Mouse (Mus musculus) granulocyte monocyte progenitor cell, adult 5-6 weeks (primary cell): Measurements from ENCODE around the gene Ttc17. TPM values are rescaled to one million over a fixed set of nuclear protein-coding genes. Genes with fewer than 3 reads are reported as not detected.
"Not testable (repeated sequence)": the region's sequence is repeated elsewhere in the genome, so short reads cannot be mapped to it uniquely, and the experiment has no call there.

Experiments used
- ATAC-seq: replicated peaks from 2 replicates; pipeline ENCODE4 v1.8.0; 2016; ENCODE audit warnings: mild to moderate bottlenecking, moderate TSS enrichment, inconsistent platforms; ENCODE audit not compliant: poor library complexity, severe bottlenecking
- total RNA-seq, 2 experiments: library from RNA; stranded (forward) in 1 of 2; stranded (reverse) in 1 of 2; fragments of 200-712, 200-1000 nt in 1 of 2; fragments of >200 nt in 1 of 2; fragmentation: Nextera tagmentation in 1 of 2; gene quantifications; 2 replicates each; pipeline ENCODE4 v1.2.3; 2014 to 2017

Gene Ttc17
- total RNA-seq, 2 experiments from 2014 or later: 21.2 to 36.9 TPM

GRCm38 (mm10) chr2:94384483-94384882 is 22.0 kb downstream of the Ttc17 start:
- ATAC-seq: not testable (repeated sequence)

DNA sequence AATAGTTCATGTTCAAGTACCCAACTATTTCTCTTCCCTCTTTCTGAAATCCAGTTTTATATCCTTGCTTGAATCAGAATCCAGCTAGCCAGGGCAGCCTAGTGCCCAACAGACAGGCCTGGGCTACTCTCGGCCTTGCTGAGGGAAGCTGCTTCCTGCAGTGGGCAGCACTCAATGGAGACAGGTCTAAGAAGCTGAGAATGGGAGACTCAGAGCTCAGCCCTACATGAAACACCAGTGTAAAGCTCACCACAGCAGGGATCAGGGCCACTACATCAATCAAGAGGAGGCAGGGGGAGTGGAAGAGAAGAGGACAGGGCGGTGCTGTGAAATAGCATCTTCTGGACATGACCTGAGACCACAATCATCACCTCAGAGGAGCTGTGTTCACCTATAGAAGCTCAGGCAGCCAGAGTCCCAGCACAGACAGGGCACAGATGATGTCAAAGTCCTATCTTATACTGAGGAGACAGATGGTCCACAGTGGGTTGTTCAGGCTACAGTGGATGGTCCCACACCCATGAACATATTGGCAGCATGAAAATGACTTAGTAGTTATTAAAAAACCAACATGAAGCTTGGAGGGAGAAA is 25.3 kb downstream of the Ttc17 start:
- ATAC-seq: no peak

DNA sequence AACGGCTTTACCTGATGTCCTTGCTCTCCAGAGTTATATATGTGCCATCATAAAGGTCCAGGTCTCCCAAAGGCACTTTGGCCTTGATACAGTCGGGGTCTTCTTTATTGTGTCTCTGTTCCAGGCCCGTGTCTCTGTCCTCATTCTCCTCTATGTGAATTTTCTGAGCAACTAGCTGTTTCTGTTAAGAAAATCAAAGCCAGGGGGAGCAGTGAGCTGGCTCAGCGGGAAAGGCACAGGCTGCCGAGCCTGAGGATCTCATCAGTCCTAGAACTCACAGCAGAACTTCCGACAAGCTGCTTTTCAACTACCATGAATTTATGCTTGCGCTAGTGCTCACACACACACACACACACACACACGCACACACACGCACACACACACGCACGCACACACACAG is 27.8 kb downstream of the Ttc17 start:
- no peak for ATAC-seq

DNA sequence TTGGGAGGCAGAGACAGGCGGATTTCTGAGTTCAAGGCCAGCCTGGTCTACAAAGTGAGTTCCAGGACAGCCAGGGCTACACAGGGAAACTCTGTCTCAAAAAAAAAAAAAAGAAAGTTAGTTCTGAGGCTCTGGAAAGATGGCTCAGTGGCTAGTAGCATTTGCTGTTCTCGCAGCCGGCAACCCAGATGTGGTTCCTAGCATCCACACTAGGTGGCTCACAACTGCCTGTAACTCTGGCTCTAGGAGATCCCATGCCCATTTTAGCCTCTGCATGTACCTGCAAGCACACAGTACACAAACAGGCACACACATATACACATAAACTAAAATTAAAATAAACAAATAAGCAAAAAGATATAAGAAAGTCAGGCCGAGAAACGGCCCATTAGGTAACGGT is 35.4 kb downstream of the Ttc17 start:
- 0 out of 2 replicates have a peak, but pooled peaks have one; percentile 42 for ATAC-seq

DNA sequence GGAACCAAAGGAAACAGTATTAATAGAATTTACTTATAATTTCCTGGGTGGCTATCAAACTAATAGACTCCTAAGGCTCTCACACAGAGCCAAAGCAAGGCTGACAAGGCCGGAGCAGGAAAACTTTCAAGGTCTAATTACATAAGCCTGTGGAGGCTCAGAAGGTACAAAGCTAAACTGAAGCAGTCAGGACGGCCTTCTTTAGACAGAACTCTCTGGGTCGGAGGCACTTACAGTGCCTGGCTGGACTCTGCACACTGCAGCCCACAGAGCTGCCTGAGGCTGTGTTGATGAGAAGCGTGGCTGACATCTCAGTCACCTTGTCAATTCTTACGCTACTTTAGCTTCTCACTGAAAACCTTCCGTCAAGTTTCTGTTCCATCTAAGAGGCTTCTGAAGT is 42.7 kb downstream of the Ttc17 start:
- ATAC-seq: no peak

- ATAC-seq: peak; percentile 59
These were observed 46.0 kb downstream of the Ttc17 start for GRCm38 (mm10) chr2:94360398-94360973.

- no peak for ATAC-seq
These were observed 58.3 kb downstream of the Ttc17 start for GRCm38 (mm10) chr2:94348165-94348591.

DNA sequence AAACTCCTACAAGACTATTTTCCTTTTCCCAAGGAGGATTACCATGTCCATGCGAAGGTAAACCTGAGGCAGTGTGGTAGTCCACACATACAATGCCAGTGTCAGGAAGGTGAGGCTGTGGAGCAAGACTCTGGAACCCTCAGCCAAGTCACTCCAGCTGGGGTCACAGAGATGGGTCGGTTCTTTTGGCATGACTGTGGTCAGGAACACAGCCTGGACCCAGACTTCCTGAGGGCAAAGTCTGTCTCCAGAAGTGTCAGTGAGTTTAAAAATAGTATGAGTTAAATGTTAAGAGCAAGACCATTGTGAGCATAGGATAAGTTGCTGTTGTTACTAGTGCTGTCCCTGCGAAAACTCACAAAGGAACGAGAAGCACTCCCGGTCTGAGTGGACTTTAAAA is 59.7 kb downstream of the Ttc17 start:
- no peak for ATAC-seq

- ATAC-seq: no peak
These were observed 61.9 kb downstream of the Ttc17 start for GRCm38 (mm10) chr2:94344624-94345023.

- no peak for ATAC-seq
These were observed 62.9 kb downstream of the Ttc17 start for GRCm38 (mm10) chr2:94343290-94344285.

DNA sequence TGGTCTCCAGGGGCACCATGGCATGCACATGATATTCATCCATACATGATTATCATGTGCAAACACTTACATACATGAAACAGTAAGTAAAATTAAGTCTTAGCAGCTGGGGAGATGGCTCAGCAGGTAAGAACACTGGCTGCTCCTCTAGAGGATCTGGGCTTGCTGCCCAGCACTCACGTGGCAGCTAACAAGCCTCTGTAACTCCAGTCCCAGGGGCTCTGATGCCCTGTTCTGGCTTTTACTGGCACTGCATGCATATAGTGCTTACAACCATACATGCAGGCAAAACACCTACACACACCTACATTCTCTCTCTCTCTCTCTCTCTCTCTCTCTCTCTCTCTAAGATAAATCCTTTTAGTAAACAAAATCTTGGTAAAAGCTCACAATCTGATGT is 65.7 kb downstream of the Ttc17 start:
- ATAC-seq: no peak

DNA sequence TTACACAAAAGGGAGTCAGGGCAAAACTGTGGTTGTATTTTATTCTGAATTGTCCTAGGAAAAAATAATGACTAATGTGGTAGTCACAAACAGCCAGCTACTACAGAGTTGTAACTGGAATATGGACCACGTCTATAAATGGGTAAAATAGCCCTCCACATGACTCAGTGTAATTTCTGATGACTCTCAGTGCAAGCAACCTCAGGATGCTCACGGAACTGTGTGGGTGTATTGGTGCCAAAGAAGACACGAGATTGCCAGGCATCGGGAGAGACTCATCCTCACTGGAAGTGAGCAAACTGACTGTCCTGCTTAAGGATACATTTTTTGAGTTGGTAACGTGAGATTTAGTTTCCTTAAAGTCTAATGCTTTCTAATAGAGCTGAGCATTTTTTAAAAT is 67.0 kb downstream of the Ttc17 start:
- ATAC-seq: no peak

DNA sequence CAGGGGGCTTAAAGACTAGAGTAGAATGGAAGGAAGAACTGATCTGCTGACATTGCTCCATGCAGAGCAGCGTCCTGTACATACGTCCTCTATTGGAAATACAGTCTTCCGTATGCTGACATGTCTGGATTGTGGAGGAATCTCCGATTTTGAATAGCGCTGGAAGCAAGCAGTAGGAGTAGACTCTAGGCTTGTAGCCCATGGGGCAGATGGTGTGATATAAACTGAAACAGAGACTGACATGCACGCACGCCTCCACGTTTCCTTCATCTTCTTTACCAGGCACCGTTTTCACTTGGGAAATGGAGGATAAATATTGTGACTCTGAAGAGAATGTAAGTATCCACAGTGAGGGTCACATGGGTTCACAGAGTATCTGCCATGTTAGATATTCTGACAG is 70.2 kb downstream of the Ttc17 start:
- ATAC-seq: no peak

GRCm38 (mm10) chr2:94334742-94335046 is 71.8 kb downstream of the Ttc17 start:
- ATAC-seq: no peak

DNA sequence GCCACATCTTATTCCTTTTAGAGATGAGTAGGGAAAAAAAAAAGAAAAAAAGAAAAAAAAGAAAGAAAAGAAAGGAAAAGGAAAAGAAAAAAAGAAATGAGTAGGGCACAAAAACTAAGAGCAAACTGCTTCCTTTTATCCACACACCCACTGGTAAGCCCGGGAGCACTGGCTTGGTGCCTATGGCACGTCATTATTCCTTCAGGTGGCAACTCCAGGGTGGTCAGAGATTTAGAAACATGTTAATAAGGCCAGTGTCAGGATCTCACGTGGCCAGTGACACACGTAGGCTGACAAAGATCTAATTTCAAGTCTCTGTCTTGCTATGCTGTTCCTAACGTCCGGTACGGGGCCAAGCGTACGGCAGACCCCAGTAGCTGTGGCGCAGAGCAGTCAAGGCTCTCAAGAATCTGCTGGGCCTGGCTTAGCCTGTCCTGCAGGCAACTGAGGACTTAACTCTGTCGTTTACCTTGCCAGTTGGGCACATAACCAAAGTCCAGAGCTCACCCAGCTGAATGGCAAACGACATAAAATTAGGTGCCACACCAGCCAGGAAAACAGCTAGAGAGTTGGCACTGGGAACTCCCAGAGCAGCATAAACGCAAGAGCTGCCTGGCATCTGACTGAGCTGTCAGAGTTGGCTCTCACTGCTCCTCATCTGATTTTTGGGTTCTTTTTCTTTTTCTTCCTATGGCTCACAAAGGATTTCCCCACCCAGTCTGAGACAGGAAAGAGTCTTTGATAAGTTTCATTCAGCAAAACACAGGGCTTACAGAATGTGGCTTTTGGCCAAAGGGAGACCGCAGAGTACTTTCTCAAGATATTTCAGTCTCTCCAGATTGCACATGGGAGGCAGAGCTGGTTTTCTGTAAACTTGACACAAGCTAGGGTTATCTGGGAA is 72.4 kb downstream of the Ttc17 start:
- no peak for ATAC-seq

- no peak for ATAC-seq
These were observed 73.4 kb downstream of the Ttc17 start for GRCm38 (mm10) chr2:94333086-94333485.

GRCm38 (mm10) chr2:94329336-94329735 is 77.2 kb downstream of the Ttc17 start:
- no peak for ATAC-seq

DNA sequence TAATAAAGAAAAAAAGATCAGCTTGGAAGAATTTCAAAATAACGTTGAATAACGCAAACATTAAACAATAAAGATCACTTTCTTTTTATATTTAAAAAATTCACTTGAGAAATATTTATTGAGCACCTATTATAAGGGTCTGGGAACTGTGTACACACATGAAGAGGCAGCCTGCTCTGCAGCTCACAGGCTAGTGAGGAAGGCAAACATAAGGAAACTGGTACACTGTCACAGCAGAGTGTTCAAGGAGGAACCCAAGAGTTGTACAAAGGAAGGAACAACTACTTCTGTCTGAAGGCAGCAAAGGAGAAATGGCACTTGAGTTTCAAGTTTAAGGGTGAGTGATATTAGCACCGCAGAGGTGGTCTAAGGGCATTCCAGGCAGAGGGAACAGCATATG is 78.7 kb downstream of the Ttc17 start:
- no peak for ATAC-seq

DNA sequence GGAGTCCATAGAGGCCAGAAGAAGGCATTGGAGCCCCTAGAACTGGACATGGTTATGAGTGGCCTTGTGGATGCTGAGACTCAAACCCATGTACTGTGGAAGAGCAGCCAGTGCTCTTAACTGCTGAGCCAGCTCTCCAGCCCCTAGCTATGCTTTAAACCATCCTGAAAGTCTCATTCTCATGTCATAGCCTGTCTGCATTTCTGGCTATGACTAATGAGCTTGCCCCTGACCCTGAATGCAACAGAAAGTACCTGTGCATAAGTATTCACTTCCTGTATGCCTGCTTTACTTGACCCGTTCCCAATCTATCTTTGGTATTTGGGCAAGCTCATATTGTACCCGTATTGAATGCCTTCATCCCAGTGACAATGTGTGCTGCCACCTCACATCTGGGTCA is 86.7 kb downstream of the Ttc17 start:
- ATAC-seq: no peak

DNA sequence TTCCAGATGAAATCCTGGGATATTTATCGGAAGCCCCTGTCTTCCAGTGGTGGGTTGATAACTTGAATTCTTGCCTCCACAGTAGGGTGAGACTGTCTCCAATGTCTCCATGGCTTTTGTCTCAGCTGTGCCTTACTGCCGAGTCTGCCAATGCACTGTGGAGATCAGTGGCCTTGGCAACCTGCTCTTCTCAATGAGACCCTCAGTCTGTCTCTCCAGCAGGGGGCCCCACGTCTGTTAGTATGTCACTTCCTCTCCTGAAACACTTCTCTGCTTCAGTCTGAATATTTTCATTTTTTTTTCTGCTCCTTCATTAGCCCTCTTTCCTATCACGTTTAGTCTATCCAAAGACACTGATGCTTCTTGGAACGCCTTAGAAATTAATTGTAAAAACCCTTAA is 90.0 kb downstream of the Ttc17 start:
- no peak; the same call in 1 of the 2 replicates for ATAC-seq
